Mouse (Mus musculus) ES-Bruce4 (cell line): ENCODE measurements at regions not wholly inside any gene's neighbourhood (a gene's known extent, or its start where the extent isn't known, plus 50 kb on each side); places are given as distances from the start of the nearest gene placed in this dataset.

ENCODE experiments used
- H3K27ac ChIP-seq: 2 replicates; pipeline ENCODE4 v1.5.1; 2012; ENCODE audit warnings: low read length, inconsistent platforms; ENCODE audit not compliant: insufficient read depth
- H3K27me3 ChIP-seq: 2 replicates; pipeline ENCODE4 v1.6.1; 2012; ENCODE audit warnings: mild to moderate bottlenecking, low read length, inconsistent platforms; ENCODE audit not compliant: control insufficient read depth, poor library complexity, insufficient read depth, severe bottlenecking
- H3K36me3 ChIP-seq: 2 replicates; pipeline ENCODE4 v1.6.1; 2012; ENCODE audit warnings: inconsistent platforms, mild to moderate bottlenecking, low read length, moderate library complexity; ENCODE audit not compliant: control insufficient read depth, poor library complexity, insufficient read depth, severe bottlenecking
- H3K4me1 ChIP-seq: one replicate; pipeline ENCODE4 v1.8.1; 2011; ENCODE audit warnings: low read length; ENCODE audit not compliant: control insufficient read depth, insufficient read depth
- H3K4me3 ChIP-seq: 2 replicates; pipeline ENCODE4 v1.5.1; 2011; ENCODE audit warnings: low read depth, mild to moderate bottlenecking, low read length
- H3K9ac ChIP-seq: 2 replicates; pipeline ENCODE4 v1.6.1; 2012; ENCODE audit warnings: low read depth, mild to moderate bottlenecking, inconsistent platforms; ENCODE audit not compliant: poor library complexity, severe bottlenecking
- H3K9me3 ChIP-seq: replicated peaks from 2 replicates; pipeline ENCODE4 v1.6.1; 2012; ENCODE audit warnings: mild to moderate bottlenecking, low read length, inconsistent platforms; ENCODE audit not compliant: control insufficient read depth, poor library complexity, insufficient read depth, severe bottlenecking
- CTCF ChIP-seq: IDR thresholded peaks from one replicate; pipeline ENCODE4 v1.8.1; 2011; ENCODE audit warnings: low read depth, low read length
- EP300 ChIP-seq: IDR thresholded peaks from 2 replicates; pipeline ENCODE4 v1.6.1; 2011; ENCODE audit warnings: low read depth, low read length; ENCODE audit not compliant: insufficient read depth
- POLR2A ChIP-seq: IDR thresholded peaks from one replicate; pipeline ENCODE4 v1.8.1; 2011; ENCODE audit warnings: low read length; ENCODE audit not compliant: insufficient read depth

GRCm38 (mm10) chr15:68471928-68472327 lies 1971.2 kb upstream of the Lrrc6 start:
- Histone ChIP-seq H3K27ac (no peak overlapping the region), H3K27me3 (no peaks in the 10 kb centered on the region), H3K9ac (no peak overlapping the region), H3K4me3 (no peak overlapping the region), H3K4me1 (no peaks in the 10 kb centered on the region), H3K9me3 (no peaks in the 10 kb centered on the region), H3K36me3 (no peaks in the 10 kb centered on the region)
- no peak for TF ChIP-seq POLR2A
- no peak for TF ChIP-seq CTCF
- no peak for TF ChIP-seq EP300

- no peaks in the 10 kb centered on the region for H3K9me3 ChIP-seq
- H3K27ac ChIP-seq: no peak overlapping the region
- no peak overlapping the region for H3K4me3 ChIP-seq
- TF ChIP-seq EP300: no peak
- TF ChIP-seq CTCF: no peak
- TF ChIP-seq POLR2A: no peak
- no peaks in the 10 kb centered on the region for H3K36me3 ChIP-seq
- H3K9ac ChIP-seq: no peak overlapping the region
- no peaks in the 10 kb centered on the region for H3K27me3 ChIP-seq
- no peaks in the 10 kb centered on the region for H3K4me1 ChIP-seq
These were observed 1962.1 kb upstream of the Lrrc6 start for GRCm38 (mm10) chr15:68462851-68463250.

GRCm38 (mm10) chr15:68457239-68457638 lies 1956.5 kb upstream of the Lrrc6 start:
- no peaks in the 10 kb centered on the region for H3K9me3 ChIP-seq
- no peak overlapping the region for H3K4me3 ChIP-seq
- no peak overlapping the region for H3K9ac ChIP-seq
- no peaks in the 10 kb centered on the region for H3K36me3 ChIP-seq
- no peak for TF ChIP-seq CTCF
- TF ChIP-seq POLR2A: no peak
- TF ChIP-seq EP300: no peak
- no peaks in the 10 kb centered on the region for H3K4me1 ChIP-seq
- no peak overlapping the region for H3K27ac ChIP-seq
- H3K27me3 ChIP-seq: no peaks in the 10 kb centered on the region

- Histone ChIP-seq H3K4me3 (no peak overlapping the region), H3K27me3 (no peaks in the 10 kb centered on the region), H3K27ac (no peak overlapping the region), H3K4me1 (no peaks in the 10 kb centered on the region), H3K9me3 (no peaks in the 10 kb centered on the region), H3K36me3 (no peaks in the 10 kb centered on the region), H3K9ac (no peak overlapping the region)
- TF ChIP-seq CTCF (no peak), POLR2A (no peak), EP300 (no peak)
These were observed 1951.3 kb upstream of the Lrrc6 start for GRCm38 (mm10) chr15:68451971-68452370.

- Histone ChIP-seq H3K4me3 (no peak overlapping the region), H3K9me3 (no peaks in the 10 kb centered on the region), H3K27ac (no peak overlapping the region), H3K4me1 (no peaks in the 10 kb centered on the region), H3K27me3 (no peaks in the 10 kb centered on the region), H3K36me3 (no peaks in the 10 kb centered on the region), H3K9ac (no peak overlapping the region)
- TF ChIP-seq POLR2A: no peak
- no peak for TF ChIP-seq EP300
These were observed 1944.6 kb upstream of the Lrrc6 start for GRCm38 (mm10) chr15:68445341-68445740.

GRCm38 (mm10) chr15:68440636-68441035 lies 1939.9 kb upstream of the Lrrc6 start:
- no peak overlapping the region for H3K4me3 ChIP-seq
- H3K4me1 ChIP-seq: no peaks in the 10 kb centered on the region
- H3K27ac ChIP-seq: no peak overlapping the region
- H3K9me3 ChIP-seq: no peaks in the 10 kb centered on the region
- TF ChIP-seq POLR2A (no peak), EP300 (no peak), CTCF (no peak)
- no peaks in the 10 kb centered on the region for H3K36me3 ChIP-seq
- H3K27me3 ChIP-seq: no peaks in the 10 kb centered on the region
- H3K9ac ChIP-seq: no peak overlapping the region
